9 mouse cellular contexts compared by ENCODE assay signal in genomic region chr8:77491231-77491923, GRCm38 (mm10). TPM values are rescaled to one million over a fixed set of nuclear protein-coding genes. Genes with fewer than 3 reads are reported as not detected.
DNase-seq lines count a peak whose midpoint lies in the region; ATAC-seq and TF ChIP-seq lines count a peak whose summit lies in the region.
"Had no signal": no experiment of that assay in that cellular context is flagged by ENCODE, and none has a peak within 500 bp of the region (broad histone marks: within the 10 kb centered on the region; RNA-seq: fewer than 3 reads in every experiment).

No protein-coding gene starts in this region.

- H3K4me1 ChIP-seq in forebrain, embryonic 16.5 days (replicated peaks; ENCODE audit: control insufficient read depth, insufficient read depth, low read length) = no peaks in the 10 kb centered on the region
- H3K4me1 ChIP-seq in forebrain, postnatal 0 days (ENCODE audit: insufficient read depth) = no peaks in the 10 kb centered on the region; the same call in 1 of the 2 replicates
- peaks cover 41% of the 10 kb centered on the region for H3K4me1 ChIP-seq in kidney, postnatal 0 days (replicated peaks; ENCODE audit: insufficient read depth, low read length)
- peaks cover 24% of the 10 kb centered on the region for H3K4me1 ChIP-seq in liver, postnatal 0 days (ENCODE audit: insufficient read depth)

- TF ChIP-seq EP300 in liver, postnatal 0 days (IDR thresholded peaks at IDR 0.05; ENCODE audit: low read depth) = no peak

- no peak overlapping the region for H3K4me2 ChIP-seq in forebrain, embryonic 16.5 days (ENCODE audit: low read length)
- H3K4me2 ChIP-seq in forebrain, postnatal 0 days (ENCODE audit: low read depth) = no peak overlapping the region
- no peak overlapping the region for H3K4me2 ChIP-seq in kidney, postnatal 0 days (ENCODE audit: low read length)
- H3K4me2 ChIP-seq in liver, postnatal 0 days (ENCODE audit: low read depth, low read length) = no peak overlapping the region

- no peak overlapping the region for H3K4me3 ChIP-seq in forebrain, embryonic 16.5 days (replicated peaks; ENCODE audit: low read length)
- no peak overlapping the region for H3K4me3 ChIP-seq in forebrain, postnatal 0 days (ENCODE audit: low read depth, low read length)
- no peak overlapping the region for H3K4me3 ChIP-seq in kidney, postnatal 0 days (replicated peaks; ENCODE audit: low read depth, low read length)
- H3K4me3 ChIP-seq in liver, postnatal 0 days (ENCODE audit: low read depth, low read length) = no peak overlapping the region

- DNase-seq in forebrain, postnatal 0 days = no peak
- no peak for DNase-seq in kidney, postnatal 0 days (ENCODE audit: low spot score)
- no peak for DNase-seq in kidney, postnatal 36 days
- no peak for DNase-seq in liver, postnatal 0 days
- no peak for DNase-seq in right cerebral cortex, postnatal 10 days (ENCODE audit: low spot score in 2 of 2)
- no peak for DNase-seq in embryo, embryonic 9.5 days (ENCODE audit: extremely low spot score)
- DNase-seq: gastrocnemius, postnatal 36 days had no signal

- H3K9me3 ChIP-seq in forebrain, embryonic 16.5 days (ENCODE audit: control insufficient read depth, low read length) = no peaks in the 10 kb centered on the region
- no peaks in the 10 kb centered on the region for H3K9me3 ChIP-seq in forebrain, postnatal 0 days (ENCODE audit: low read length)
- no peaks in the 10 kb centered on the region for H3K9me3 ChIP-seq in kidney, postnatal 0 days (replicated peaks; ENCODE audit: low read length)
- no peaks in the 10 kb centered on the region for H3K9me3 ChIP-seq in liver, postnatal 0 days (ENCODE audit: low read length)

- TF ChIP-seq CTCF in forebrain, postnatal 0 days (IDR thresholded peaks at IDR 0.05; ENCODE audit: low read depth) = no peak
- TF ChIP-seq CTCF in kidney, postnatal 0 days (IDR thresholded peaks at IDR 0.05; ENCODE audit: low read depth) = no peak
- TF ChIP-seq CTCF in liver, postnatal 0 days (IDR thresholded peaks at IDR 0.05; ENCODE audit: low read depth) = no peak

- 93% methylated on average over 10 of the region's 10 CpGs for WGBS in forebrain, embryonic 16.5 days
- 94% methylated on average over 10 of the region's 10 CpGs for WGBS in forebrain, postnatal 0 days
- WGBS in kidney, postnatal 0 days = 88% methylated on average over 10 of the region's 10 CpGs
- WGBS in liver, postnatal 0 days (ENCODE audit: insufficient replicate concordance) = 72% methylated on average over 10 of the region's 10 CpGs

- no peaks in the 10 kb centered on the region for H3K27me3 ChIP-seq in forebrain, embryonic 16.5 days (replicated peaks; ENCODE audit: control insufficient read depth, insufficient read depth, low read length)
- H3K27me3 ChIP-seq in forebrain, postnatal 0 days (ENCODE audit: insufficient read depth, low read length) = no peaks in the 10 kb centered on the region
- no peaks in the 10 kb centered on the region for H3K27me3 ChIP-seq in kidney, postnatal 0 days (ENCODE audit: insufficient read depth, low read length)
- no peaks in the 10 kb centered on the region for H3K27me3 ChIP-seq in liver, postnatal 0 days (ENCODE audit: insufficient read depth, low read length)

- 0 out of 2 replicates have a peak, but pooled peaks have one; percentile 33 for ATAC-seq in forebrain, embryonic 16.5 days
- no peak for ATAC-seq in forebrain, postnatal 0 days
- 0 out of 2 replicates have a peak, but pooled peaks have one; percentile 8 for ATAC-seq in kidney, postnatal 0 days (replicated peaks; ENCODE audit: low FRiP score, low read depth)
- peak; percentile 43; the same call in 1 of the 2 replicates for ATAC-seq in erythroblast, adult 5-6 weeks (replicated peaks; ENCODE audit: low FRiP score, poor library complexity, severe bottlenecking)
- ATAC-seq in liver, postnatal 0 days = peak; percentile 32

- no peaks in the 10 kb centered on the region for H3K36me3 ChIP-seq in forebrain, embryonic 16.5 days (ENCODE audit: control insufficient read depth, insufficient read depth)
- no peaks in the 10 kb centered on the region for H3K36me3 ChIP-seq in forebrain, postnatal 0 days (ENCODE audit: insufficient read depth)
- H3K36me3 ChIP-seq in kidney, postnatal 0 days (ENCODE audit: insufficient read depth, low read length) = no peaks in the 10 kb centered on the region
- no peaks in the 10 kb centered on the region for H3K36me3 ChIP-seq in liver, postnatal 0 days (replicated peaks; ENCODE audit: insufficient read depth, low read length)

- H3K27ac ChIP-seq in forebrain, embryonic 16.5 days (ENCODE audit: low read length) = no peak overlapping the region
- no peak overlapping the region for H3K27ac ChIP-seq in forebrain, postnatal 0 days (ENCODE audit: low read depth, low read length)
- no peak overlapping the region for H3K27ac ChIP-seq in kidney, postnatal 0 days
- H3K27ac ChIP-seq in liver, postnatal 0 days (ENCODE audit: low read depth) = 0 out of 2 replicates have a peak overlapping the region, but pooled peaks have one; percentile 39

- H3K9ac ChIP-seq in forebrain, embryonic 16.5 days (replicated peaks; ENCODE audit: low read depth, low read length) = no peak overlapping the region
- no peak overlapping the region for H3K9ac ChIP-seq in forebrain, postnatal 0 days
- no peak overlapping the region for H3K9ac ChIP-seq in kidney, postnatal 0 days (ENCODE audit: low read depth, low read length)
- no peak overlapping the region for H3K9ac ChIP-seq in liver, postnatal 0 days (replicated peaks)

RNA-seq across cellular contexts. Expression of gene Arhgap10, which starts 26.4 kb away (rescaled TPM):
- 3.7 and 3.9 TPM in 2 replicates for polyA plus RNA-seq in forebrain, embryonic 16.5 days (2015; fragmentation: Nextera tagmentation; extraction: Ambion mirVana)
- 4.5 and 5.1 TPM in 2 replicates for total RNA-seq in forebrain, postnatal 0 days (2014; rRNA removed)
- polyA plus RNA-seq in forebrain, postnatal 0 days (2015; fragmentation: Nextera tagmentation; extraction: Ambion mirVana) = 2.7 and 3.3 TPM in 2 replicates
- 26.6 and 28.5 TPM in 2 replicates for polyA plus RNA-seq in kidney, postnatal 0 days (2015; fragmentation: Nextera tagmentation; extraction: Ambion mirVana)
- total RNA-seq in erythroblast, adult 5-6 weeks (2015; ENCODE audit: low replicate concordance) = 2.1 and 2.3 TPM in 2 replicates
- total RNA-seq in erythroblast, adult 5-6 weeks (2017; ENCODE audit: low replicate concordance) = 2.6 and 3.2 TPM in 2 replicates
- polyA plus RNA-seq in liver, postnatal 0 days (2015; fragmentation: Nextera tagmentation; extraction: Ambion mirVana) = 3.9 and 4.1 TPM in 2 replicates

RNA-seq across cellular contexts. Expression of gene Prmt9, which starts 57.8 kb away (rescaled TPM):
- 28.5 and 28.6 TPM in 2 replicates for polyA plus RNA-seq in forebrain, embryonic 16.5 days (2015; fragmentation: Nextera tagmentation; extraction: Ambion mirVana)
- total RNA-seq in forebrain, postnatal 0 days (2014; rRNA removed) = 29.5 and 30.2 TPM in 2 replicates
- 18.5 and 21.0 TPM in 2 replicates for polyA plus RNA-seq in forebrain, postnatal 0 days (2015; fragmentation: Nextera tagmentation; extraction: Ambion mirVana)
- polyA plus RNA-seq in kidney, postnatal 0 days (2015; fragmentation: Nextera tagmentation; extraction: Ambion mirVana) = 16.3 and 16.8 TPM in 2 replicates
- 5.4 TPM in 2 replicates for total RNA-seq in erythroblast, adult 5-6 weeks (2015; ENCODE audit: low replicate concordance)
- 4.7 and 7.2 TPM in 2 replicates for total RNA-seq in erythroblast, adult 5-6 weeks (2017; ENCODE audit: low replicate concordance)
- polyA plus RNA-seq in liver, postnatal 0 days (2015; fragmentation: Nextera tagmentation; extraction: Ambion mirVana) = 5.7 and 6.3 TPM in 2 replicates
